Mouse (Mus musculus) heart, postnatal 0 days (tissue): ENCODE data around the gene Efhc1.

ENCODE experiments used
- CTCF ChIP-seq: IDR thresholded peaks from 2 replicates; pipeline ENCODE4 v1.5.1; 2016; ENCODE audit warnings: antibody characterized with exemption, control low read depth, low read depth
- EP300 ChIP-seq: IDR thresholded peaks from 2 replicates; pipeline ENCODE4 v1.6.1; 2016; ENCODE audit warnings: antibody characterized with exemption, low read depth

DNA sequence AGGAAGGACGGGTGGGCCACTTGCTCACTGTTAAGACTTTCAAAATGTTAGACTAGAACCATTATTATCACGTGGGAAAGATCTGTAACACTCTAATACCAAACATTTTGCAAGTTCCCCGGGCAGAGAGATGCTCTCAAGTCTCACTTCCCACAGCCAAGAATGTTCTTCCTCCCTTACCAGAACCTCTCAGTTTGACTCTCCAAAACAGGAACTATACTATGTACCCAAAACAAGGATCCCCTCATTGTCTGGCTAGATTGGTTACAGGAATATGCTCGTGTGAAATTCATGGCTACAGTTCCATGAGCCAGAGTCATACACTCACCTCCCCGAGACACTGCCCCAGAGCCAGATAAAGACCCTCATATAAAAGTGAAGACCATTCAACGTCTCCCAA is 84.5 kb downstream of the Efhc1 start:
- TF ChIP-seq CTCF: no peak
- TF ChIP-seq EP300: no peak
